Mouse (Mus musculus) liver, adult 2 months (tissue): Measurements from ENCODE around the gene Pdlim7. TPM values are rescaled to one million over a fixed set of nuclear protein-coding genes. Genes with fewer than 3 reads are reported as not detected.

Source experiments
- DNase-seq: peaks from one replicate; pipeline ENCODE4 v3.0.0-alpha.2; 2011; ENCODE audit warnings: low read depth, low spot score; ENCODE audit errors: extremely low read depth
- H3K27ac ChIP-seq: fragments of 200-500 bp; replicated peaks from 2 replicates; pipeline ENCODE4 v1.5.1; 2012; ENCODE audit warnings: low read depth, mild to moderate bottlenecking, control low read depth, inconsistent platforms, low read length; ENCODE audit not compliant: insufficient read depth
- H3K27me3 ChIP-seq: fragments of 200-500 bp; 2 replicates; pipeline ENCODE4 v1.6.1; 2012; ENCODE audit warnings: mild to moderate bottlenecking, moderate library complexity, low read length, inconsistent platforms; ENCODE audit not compliant: control insufficient read depth, insufficient read depth
- H3K36me3 ChIP-seq: fragments of 200-500 bp; 2 replicates; pipeline ENCODE4 v1.6.1; 2012; ENCODE audit warnings: low read length, inconsistent platforms; ENCODE audit not compliant: control insufficient read depth, insufficient read depth
- H3K4me1 ChIP-seq: fragments of 200-500 bp; 2 replicates; pipeline ENCODE4 v1.6.1; 2011; ENCODE audit warnings: low read length; ENCODE audit not compliant: control insufficient read depth, insufficient read depth
- H3K4me3 ChIP-seq: fragments of 200-500 bp; 2 replicates; pipeline ENCODE4 v1.5.1; 2011; ENCODE audit warnings: low read depth, mild to moderate bottlenecking, control low read depth, low read length, moderate library complexity; ENCODE audit not compliant: insufficient read depth
- H3K79me2 ChIP-seq: fragments of 200-500 bp; 2 replicates; pipeline ENCODE4 v1.6.1; 2012; ENCODE audit warnings: inconsistent platforms, mild to moderate bottlenecking, low read length, moderate library complexity; ENCODE audit not compliant: control insufficient read depth, insufficient read depth
- H3K9ac ChIP-seq: fragments of 200-500 bp; 2 replicates; pipeline ENCODE4 v1.6.1; 2012; ENCODE audit warnings: low read depth, mild to moderate bottlenecking, control low read depth, inconsistent platforms, low read length
- CTCF ChIP-seq: fragments of 200-500 bp; IDR thresholded peaks from 2 replicates; pipeline ENCODE4 v1.5.1; 2011; ENCODE audit warnings: low read depth, low read length, control low read depth
- POLR2A ChIP-seq: fragments of 200-500 bp; IDR thresholded peaks from 2 replicates; pipeline ENCODE4 v1.6.1; 2011; ENCODE audit warnings: low read length, control low read depth; ENCODE audit not compliant: insufficient read depth; ENCODE audit errors: extremely low read depth
- WGBS: fragments of 180-500 bp; shearing (Covaris S2); methylation state at CpG from one replicate; pipeline ENCODE4 v1.1.7; 2018; 5-methylcytosine and 5-hydroxymethylcytosine counted together
- polyA plus RNA-seq: library from polyadenylated mRNA; depleted of rRNA; stranded (reverse); fragments of >200 nt; gene quantifications from 2 replicates; pipeline ENCODE4 v1.2.3, GENCODE M21; 2012
- total RNA-seq: library from RNA; depleted of rRNA; stranded (reverse); fragments of >200 nt; gene quantifications from 2 replicates; pipeline ENCODE4 v1.2.3, GENCODE M21; 2014

The Pdlim7 gene
- total and polyA plus RNA-seq, 2 experiments: 6.4 to 10.2 TPM

DNA sequence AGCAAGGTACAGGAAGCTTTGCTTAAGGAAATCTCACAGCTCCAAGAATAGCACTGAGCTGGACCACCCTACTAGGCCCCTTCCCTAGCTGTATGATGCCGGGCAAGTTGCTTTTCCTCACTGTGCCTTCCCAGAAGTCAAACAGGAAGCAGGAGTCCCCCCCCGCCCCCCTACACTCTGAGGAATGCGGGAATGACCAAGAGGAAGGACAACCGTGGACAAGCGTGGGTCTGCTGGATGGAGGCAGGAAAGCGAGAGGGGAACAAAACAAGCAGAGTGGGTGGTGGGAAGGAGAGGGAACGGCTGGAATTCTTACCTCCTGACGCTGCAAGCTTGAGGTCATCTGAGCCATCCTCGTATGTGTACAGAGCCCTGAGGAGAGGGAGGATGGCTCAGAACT lies 30.4 kb downstream of the Pdlim7 start:
- no peaks in the 10 kb centered on the region for H3K36me3 ChIP-seq
- no peak for DNase-seq
- TF ChIP-seq POLR2A: no peak
- TF ChIP-seq CTCF: no peak
- H3K27ac ChIP-seq: peak overlapping the region; percentile 12; the same call in 1 of the 2 replicates
- H3K27me3 ChIP-seq: peaks cover 4% of the 10 kb centered on the region; the same call in 1 of the 2 replicates
- H3K79me2 ChIP-seq: no peaks in the 10 kb centered on the region
- H3K4me1 ChIP-seq: no peaks in the 10 kb centered on the region; the same call in 1 of the 2 replicates
- no peak overlapping the region for H3K4me3 ChIP-seq
- WGBS: 61% methylated on average over 9 of the region's 9 CpGs
- H3K9ac ChIP-seq: no peak overlapping the region

DNA sequence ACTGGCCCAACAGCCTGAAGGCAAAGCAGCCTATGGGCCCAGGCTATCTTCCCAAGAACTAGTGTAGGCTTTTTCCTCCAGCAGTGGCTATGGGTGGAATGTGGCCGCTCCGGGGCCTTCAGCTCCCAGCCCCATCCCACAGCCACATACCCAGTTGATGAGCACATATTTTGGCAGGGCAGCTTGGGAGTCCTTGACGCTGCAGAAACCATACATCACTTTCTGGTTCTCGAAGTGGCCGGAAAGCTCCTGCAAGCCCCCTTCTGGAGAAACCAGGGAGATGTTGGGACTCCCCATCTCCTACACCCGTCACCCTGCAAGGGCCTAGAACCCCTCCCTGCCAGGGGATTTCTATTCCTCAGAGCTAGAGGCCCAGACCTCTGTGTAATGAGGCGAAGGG lies 30.9 kb downstream of the Pdlim7 start:
- H3K27me3 ChIP-seq: peaks cover 4% of the 10 kb centered on the region; the same call in 1 of the 2 replicates
- TF ChIP-seq POLR2A: no peak
- TF ChIP-seq CTCF: no peak
- H3K79me2 ChIP-seq: no peaks in the 10 kb centered on the region
- peak overlapping the region; percentile 31; the same call in 1 of the 2 replicates for H3K9ac ChIP-seq
- WGBS: 85% methylated on average over 7 of the region's 7 CpGs
- H3K36me3 ChIP-seq: no peaks in the 10 kb centered on the region
- peak overlapping the region; percentile 12; the same call in 1 of the 2 replicates for H3K27ac ChIP-seq
- H3K4me3 ChIP-seq: no peak overlapping the region
- DNase-seq: no peak
- no peaks in the 10 kb centered on the region; the same call in 1 of the 2 replicates for H3K4me1 ChIP-seq

DNA sequence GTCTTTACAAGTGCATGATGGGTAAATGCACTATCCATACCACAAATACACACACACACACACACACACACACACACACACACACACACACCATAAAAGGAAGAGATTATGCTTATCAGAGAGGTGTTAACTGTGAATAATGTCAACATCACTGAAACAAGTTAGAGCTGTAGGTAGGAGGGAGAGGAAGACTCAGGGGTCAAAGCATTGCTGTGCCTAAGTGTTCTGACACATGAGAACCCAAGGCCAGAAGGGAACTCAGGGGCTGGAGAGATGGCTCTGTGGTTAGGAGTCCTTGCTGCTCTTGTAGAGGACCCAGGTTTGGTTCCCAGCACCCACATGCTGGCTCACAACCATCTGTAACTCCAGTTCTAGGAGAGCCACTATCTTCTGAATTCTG lies 33.5 kb downstream of the Pdlim7 start:
- Histone ChIP-seq H3K4me1 (no peaks in the 10 kb centered on the region; the same call in 1 of the 2 replicates), H3K4me3 (no peak overlapping the region), H3K9ac (no peak overlapping the region), H3K27ac (no peak overlapping the region), H3K79me2 (no peaks in the 10 kb centered on the region), H3K27me3 (no peaks in the 10 kb centered on the region), H3K36me3 (no peaks in the 10 kb centered on the region)
- DNase-seq: no peak
- no peak for TF ChIP-seq POLR2A
- no peak for TF ChIP-seq CTCF

DNA sequence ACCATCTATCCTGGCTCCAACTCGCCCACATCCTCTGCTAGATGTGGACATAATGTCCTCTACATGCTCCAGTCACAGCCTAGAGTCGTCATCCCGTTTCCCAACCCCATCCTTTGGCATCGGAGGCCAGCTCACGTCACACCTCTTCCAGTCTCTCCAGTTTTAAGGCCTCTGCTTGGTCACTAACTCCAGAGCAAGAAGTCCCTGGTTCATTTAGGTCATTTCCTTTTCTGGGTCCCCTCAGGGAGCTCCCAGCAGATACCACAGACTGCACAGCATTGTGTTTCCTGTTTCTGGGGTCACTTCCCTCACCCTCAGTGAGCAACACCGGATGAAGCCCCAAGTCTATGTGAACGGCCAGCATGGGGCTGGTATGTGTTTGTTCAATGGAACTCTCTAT lies 34.5 kb downstream of the Pdlim7 start:
- Histone ChIP-seq H3K4me1 (no peaks in the 10 kb centered on the region; the same call in 1 of the 2 replicates), H3K9ac (no peak overlapping the region), H3K27me3 (no peaks in the 10 kb centered on the region), H3K36me3 (no peaks in the 10 kb centered on the region), H3K79me2 (no peaks in the 10 kb centered on the region), H3K4me3 (no peak overlapping the region), H3K27ac (0 out of 2 replicates have a peak overlapping the region, but pooled peaks have one; percentile 17)
- peak; percentile 37 for DNase-seq
- TF ChIP-seq POLR2A (no peak), CTCF (no peak)
- WGBS: 59% methylated on average over 7 of the region's 7 CpGs

DNA sequence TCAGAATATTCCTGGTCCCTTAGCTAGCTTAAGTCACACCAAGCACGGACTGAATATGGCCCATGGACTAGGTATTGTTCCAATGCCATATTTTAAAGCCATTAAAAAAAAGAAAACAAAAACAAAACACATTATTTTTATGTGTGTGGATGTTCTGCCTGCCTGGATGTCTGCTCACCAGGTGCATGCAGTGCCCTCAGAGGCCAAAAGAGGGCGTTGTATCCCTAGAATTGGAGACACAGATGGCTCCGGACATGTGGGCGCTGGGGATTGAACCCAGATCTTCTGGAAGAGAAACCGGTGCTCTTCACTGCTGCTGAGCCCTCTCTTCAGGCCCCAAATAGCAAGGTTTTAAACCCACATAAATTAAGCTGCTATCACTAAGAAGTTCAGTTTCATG lies 35.4 kb downstream of the Pdlim7 start:
- 54% methylated on average over 5 of the region's 5 CpGs for WGBS
- TF ChIP-seq POLR2A (no peak), CTCF (peak; percentile 89)
- H3K79me2 ChIP-seq: no peaks in the 10 kb centered on the region
- no peaks in the 10 kb centered on the region for H3K36me3 ChIP-seq
- H3K4me1 ChIP-seq: no peaks in the 10 kb centered on the region; the same call in 1 of the 2 replicates
- H3K4me3 ChIP-seq: no peak overlapping the region
- H3K27ac ChIP-seq: no peak overlapping the region
- H3K9ac ChIP-seq: no peak overlapping the region
- H3K27me3 ChIP-seq: peaks cover 2% of the 10 kb centered on the region; the same call in 1 of the 2 replicates
- peak; percentile 18 for DNase-seq

DNA sequence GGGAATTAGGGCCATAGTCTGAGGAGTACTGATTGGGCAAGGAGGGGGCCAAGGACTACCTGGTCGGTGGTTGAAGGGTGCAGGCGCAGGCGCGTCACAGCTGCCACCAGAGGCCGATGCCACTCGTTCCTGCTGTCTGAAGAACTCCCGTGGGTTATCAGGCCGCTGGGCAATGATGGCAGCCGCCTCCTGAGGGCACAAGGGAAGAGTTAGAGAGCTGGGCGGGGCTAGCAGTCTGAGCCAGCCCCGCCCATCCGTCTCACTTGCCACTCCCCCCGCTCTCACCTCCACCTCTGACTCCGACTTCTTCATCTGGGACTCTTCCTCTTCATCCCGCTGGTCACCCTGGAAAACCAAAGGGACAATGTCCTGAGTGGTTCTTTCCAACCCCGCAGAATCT lies 36.0 kb downstream of the Pdlim7 start:
- H3K36me3 ChIP-seq: no peaks in the 10 kb centered on the region
- no peak for DNase-seq
- H3K4me1 ChIP-seq: no peaks in the 10 kb centered on the region
- H3K4me3 ChIP-seq: no peak overlapping the region
- WGBS: 80% methylated on average over 16 of the region's 16 CpGs
- no peak for TF ChIP-seq CTCF
- TF ChIP-seq POLR2A: no peak
- H3K79me2 ChIP-seq: no peaks in the 10 kb centered on the region
- no peak overlapping the region for H3K27ac ChIP-seq
- peaks cover 6% of the 10 kb centered on the region; the same call in 1 of the 2 replicates for H3K27me3 ChIP-seq
- H3K9ac ChIP-seq: no peak overlapping the region
